Mouse (Mus musculus) adrenal gland, adult 2 months (tissue): ENCODE results near the gene Mtmr3. TPM values are rescaled to one million over a fixed set of nuclear protein-coding genes. Genes with fewer than 3 reads are reported as not detected.

Source experiments
- DNase-seq: peaks from one replicate; pipeline ENCODE4 v3.0.0; 2021
- long read RNA-seq: library from polyadenylated mRNA; stranded (forward); transcript quantifications from one replicate; pipeline ENCODE4 v2.0.0, GENCODE M21; 2021
- polyA plus RNA-seq: library from polyadenylated mRNA; depleted of rRNA; stranded (reverse); fragments of >200 nt; gene quantifications from 2 replicates; pipeline ENCODE4 v1.2.3, GENCODE M21; 2012; rRNA removed
- total RNA-seq, 2 experiments: library from RNA; stranded (reverse); gene quantifications; 2 replicates each; pipeline ENCODE4 v1.2.3; 2021

Mtmr3 gene
- total RNA-seq (10 to 100 TPM; 55.5 to 56.6 TPM), polyA plus RNA-seq (23.0 and 31.6 TPM in 2 replicates)
- long read RNA-seq, full-length matches to known transcripts: 7 of 33 reads
- long read RNA-seq, partial matches to known transcripts: 7 of 33 reads
- long read RNA-seq, other reads (novel, unspliced or antisense): 19 of 33 reads

DNA sequence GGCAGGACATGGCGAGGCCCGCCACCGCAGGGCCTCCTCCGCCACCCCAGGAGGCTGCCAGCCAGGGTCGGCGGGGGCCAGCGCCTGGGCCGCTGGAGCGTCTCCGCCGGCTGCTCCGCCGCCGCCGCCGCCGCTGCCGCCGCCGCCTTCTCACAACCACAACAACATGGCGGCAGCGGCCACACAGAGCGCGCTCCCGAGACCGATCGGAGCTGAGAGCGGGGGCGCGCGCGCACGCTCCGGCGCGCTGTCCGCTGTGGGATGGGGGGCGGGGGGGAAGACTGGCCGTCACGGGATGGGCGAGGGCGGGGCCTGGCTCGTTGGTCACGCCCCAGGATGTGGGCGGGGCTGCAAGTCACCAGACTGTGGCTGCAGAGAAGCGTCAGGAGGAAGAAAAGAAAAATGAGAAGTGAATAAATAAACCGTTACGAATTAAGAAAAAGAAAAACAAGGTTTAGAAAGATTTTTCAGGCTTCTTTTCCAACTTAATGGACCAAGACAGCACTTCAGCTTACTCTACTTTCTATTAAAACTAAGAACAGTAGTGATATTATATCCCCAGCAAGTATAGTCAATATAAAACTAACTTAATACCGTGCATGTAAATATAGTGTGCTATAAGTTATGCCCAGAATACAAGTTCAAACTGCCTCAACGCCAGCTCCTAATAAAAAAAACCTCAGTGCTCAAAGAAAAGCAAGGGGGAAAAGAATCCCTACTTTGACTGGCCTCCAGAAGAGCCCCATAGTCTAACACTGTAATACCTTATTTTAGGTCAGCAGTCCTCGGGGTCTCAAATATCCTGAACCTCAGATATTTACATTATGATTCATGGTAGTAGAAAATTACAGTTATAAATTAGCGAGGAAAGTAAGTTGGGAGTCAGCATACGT is at the start of gene Mtmr3:
Gene Mtmr3, minus strand, starts transcription at position 256 of the 893 bp plus-strand sequence.
- DNase-seq: peak; percentile 98

DNA sequence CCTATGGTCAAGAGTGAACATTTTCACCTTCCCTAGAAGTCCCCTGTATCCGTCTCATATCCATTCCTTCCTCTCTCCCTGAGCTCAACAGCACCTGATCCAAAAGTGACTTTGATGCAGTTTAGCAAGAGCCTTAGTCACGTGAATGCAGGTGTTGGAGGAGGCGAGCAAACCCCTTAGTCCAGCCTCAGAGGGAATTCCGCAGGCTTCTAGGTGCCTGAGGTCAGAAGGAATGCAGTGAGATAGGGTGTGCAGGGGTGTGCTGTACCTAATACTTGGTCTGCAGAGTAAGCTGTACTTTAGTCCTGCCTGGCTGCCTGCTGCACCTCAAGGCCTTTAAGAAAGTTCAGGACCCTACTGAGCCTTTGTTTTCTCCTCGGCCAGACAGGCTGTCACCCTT is 49.1 kb upstream of the Mtmr3 start:
- DNase-seq: no peak

DNA sequence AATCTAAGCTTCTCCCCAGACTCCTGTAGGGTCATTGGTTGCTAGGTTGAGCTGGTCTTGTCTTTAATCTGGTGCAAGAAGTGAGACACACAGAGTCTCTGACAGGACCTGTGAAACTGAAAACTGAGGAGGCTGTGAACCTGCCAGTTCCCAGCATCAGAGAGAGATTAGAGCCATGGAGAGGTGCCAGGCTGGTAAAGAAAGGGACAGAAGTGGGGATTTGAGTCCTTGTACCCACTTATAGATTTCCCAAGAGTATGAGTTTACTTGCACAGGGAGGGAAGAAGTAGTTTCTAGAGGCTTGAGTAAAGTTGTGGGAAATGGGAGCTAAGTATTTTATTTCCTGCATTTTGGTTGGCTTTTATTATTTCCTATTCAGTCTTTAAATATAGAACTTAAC is 46.5 kb upstream of the Mtmr3 start:
- DNase-seq: no peak

DNA sequence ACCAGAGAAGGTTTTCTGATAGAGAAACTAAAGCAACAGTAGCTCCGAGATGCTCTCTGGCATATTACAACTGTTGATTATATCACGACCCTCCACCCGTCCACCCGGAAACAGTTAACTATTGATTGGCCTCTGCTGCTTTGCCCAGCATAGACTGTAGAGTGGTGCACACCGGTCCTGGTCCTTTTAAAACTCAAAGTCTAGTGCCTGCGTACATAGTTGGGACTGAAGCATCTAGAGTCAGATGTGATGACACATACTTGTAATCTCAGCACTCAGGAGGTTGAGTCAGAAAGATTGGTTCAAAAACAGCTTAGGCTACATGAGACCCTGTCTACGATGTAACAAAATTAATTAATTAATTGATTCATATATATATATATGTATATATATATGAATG is 43.6 kb upstream of the Mtmr3 start:
- no peak for DNase-seq

DNA sequence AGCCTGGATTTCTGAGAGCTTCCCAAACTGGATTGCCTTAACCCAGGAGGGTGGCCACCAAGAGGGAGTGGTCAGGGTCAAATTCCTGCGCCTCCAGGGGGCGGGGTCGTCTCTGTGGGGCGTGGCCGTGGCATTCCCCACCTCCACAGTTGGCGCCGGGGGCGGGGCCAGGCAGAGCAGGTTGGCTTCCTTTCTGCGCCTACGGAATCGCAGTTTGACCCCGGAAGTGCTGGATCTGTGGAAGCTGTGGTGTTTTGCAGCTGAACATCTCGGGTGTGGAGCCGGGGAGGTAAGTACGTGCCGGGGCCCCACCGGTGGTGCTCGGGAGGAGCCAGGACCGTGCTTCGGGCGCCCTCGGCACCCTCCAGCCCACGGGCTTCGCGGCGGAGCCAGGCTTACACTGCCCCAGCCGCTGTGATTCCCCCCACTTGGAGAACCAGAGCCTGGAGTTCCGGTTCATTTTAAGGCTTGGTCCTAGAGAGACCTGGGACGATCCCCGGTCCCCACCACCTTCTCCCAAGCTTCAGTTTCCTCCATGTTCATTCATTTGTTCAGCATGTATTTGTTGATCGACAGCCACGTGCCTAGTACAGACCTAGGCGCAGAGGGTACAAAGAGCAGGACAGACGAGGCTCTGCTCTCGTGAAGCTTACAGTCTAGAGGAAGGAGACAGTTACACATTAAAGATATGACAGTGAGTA is 43.0 kb upstream of the Mtmr3 start, which contains the start of gene Ascc2:
Gene Ascc2, plus strand, starts transcription at position 214 of the 701 bp plus-strand sequence.
- DNase-seq: peak; percentile 99

DNA sequence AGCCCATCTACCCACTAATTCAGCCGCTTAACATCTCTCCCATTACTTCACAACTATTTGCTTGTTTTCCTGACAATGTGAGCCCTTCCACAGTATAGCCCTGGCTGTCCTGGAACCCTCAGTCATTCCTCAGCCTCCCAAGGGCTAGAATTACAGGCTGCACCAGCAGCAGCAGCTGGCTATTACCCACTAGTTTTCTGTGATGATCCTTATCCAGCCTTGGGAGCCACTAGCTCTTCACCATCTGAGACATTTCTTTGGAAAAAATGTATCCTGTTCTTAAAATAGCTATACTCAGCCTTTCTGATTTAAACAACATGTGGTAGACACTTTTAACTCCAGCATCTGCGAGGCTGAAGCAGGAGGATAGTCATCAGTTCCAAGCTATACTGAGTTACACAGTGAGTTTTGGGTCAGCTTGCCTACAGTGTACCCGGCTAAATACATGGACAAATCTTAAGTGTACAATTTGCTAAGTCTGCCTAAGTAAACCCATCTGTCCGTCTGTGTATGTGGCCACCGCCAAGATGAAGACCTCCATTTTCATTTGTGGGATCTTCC is 42.2 kb upstream of the Mtmr3 start:
- DNase-seq: no peak

DNA sequence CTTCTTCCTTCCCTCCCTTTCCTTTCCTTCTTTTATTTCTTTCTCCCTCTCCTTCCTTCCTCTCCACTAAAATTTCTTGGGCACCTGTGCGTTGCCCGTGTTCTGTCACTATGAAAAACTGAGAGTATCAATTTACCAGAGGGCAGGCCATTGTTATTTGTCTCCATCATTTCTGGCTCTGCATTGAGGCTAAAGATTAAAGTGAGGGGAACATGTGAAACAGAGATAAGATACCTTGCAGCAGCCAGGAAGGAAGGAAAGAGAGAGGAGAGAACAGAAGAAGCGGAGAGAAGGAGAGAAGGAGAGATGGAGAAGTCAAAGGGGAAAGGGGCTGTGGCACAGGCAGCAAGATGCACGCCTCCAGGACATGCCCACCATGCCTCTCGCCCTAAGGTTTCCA is 39.7 kb upstream of the Mtmr3 start:
- DNase-seq: no peak

DNA sequence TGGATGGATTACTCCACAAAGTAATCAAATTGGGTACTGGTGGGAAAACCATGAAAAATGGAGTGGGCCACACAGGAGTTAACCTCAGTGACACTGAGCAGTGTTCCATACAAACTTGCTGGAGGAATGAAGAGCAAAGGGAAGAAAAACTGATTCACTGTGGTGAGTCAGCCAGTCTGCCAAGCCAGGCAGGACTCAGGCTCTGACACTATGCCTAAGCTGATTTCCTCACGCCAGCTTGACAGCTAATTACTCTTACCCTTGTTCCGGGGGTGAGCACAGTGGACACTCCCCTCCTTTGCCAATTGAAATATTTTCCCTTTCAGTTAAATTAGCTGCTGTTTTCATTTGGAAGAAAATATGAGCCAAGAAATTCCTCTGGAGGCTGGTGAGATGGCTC is 38.8 kb upstream of the Mtmr3 start:
- DNase-seq: peak; percentile 76

DNA sequence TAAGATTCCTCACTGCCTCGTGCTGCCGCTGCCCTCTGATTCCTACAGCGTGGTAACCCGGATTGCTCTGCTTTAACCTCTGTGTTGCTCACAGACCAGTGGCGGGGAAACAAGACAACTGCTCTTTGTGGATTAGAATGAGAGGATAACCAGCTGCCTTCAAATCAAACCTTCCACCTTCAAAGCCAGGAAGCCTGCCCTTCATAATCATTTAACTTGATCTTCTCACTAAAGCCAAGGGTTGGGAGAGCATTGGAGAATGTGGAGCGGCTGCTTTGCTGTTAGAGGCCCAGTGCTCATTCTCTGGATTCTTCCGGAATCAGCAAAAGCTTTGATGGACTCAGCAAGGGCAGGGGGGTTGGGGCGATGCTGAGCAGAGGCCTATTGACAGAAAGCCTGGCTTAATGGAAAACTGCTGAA is 35.2 kb upstream of the Mtmr3 start:
- no peak for DNase-seq

DNA sequence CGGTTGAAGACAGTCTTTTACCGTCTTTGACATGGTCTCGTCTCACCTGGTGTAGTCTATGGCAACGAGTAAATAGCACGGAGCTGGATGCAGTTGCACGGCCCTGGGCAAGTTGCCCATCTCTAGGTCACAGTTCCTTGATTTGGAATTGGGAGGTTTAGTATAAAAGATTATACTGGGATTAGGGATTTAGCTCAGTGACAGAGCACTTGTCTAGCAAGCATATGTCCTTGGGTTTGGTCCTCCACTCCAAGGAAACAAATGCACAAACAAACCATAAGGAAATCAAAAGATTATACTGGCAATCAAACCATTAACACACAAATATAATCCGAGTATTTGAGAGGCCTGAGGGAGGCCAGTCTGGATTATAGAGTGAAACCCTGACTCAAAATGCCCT is 33.0 kb upstream of the Mtmr3 start:
- no peak for DNase-seq

DNA sequence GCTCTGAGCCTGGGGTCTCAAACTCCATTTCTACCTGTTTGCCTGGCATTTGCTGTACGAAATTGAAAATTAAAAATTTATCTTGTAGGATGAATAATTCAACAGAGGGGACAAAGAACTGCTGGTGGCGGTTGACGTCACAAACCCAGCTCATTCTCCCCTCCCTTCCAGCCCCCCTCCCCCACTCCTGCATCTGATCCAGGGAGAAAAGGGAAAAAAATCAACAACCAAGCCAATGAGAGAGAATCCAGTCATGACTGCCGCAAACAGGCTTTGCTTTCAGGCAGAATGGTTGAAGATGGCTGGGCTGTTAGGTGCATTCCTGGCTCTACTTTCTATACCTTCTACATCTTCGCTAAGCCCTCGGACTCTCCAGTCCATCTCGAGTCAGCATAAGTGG is 31.3 kb upstream of the Mtmr3 start:
- no peak for DNase-seq

DNA sequence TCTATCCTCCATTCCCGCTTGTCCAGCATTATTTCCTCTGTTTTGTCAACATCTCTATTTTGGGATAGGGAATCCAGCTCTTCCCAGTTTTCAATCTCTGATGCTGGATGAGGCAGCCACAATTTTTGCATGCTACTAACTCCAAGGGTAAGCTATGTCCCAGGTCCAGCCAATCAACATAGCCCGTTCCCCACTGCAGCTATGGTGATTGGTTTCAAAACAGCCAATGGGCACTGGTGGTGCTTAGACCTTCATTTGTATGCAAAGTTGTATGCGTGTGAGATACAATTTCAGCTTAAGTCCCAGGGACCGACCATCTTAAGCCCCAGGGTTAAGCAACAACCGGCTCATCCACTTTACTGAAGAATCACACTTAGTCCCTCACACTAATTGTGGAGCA is 28.3 kb upstream of the Mtmr3 start:
- DNase-seq: no peak

DNA sequence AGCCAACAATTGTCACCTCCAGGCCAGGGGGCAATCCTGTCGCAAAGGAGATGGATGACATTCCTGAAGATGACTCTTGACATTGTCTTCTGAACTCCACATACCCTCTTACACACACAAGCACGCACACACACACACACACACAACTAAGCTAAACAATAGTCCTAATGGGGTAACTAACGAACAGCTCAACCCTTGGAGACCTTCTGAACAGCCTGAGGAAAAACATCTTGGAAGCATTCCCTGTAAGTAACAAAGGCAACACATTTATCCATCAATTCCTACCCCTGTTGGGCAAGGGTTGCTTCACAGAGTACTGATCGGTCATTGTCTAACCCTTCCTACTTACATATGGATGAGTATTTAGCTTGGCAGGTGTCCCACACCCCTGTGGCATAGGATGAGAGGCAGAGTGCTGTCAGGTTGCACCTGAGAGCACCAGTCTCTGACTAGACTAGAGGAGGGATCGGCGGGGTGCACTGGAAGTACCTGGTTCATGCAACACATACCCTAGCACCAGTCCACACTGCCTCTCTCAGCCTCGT is 27.9 kb upstream of the Mtmr3 start:
- no peak for DNase-seq

DNA sequence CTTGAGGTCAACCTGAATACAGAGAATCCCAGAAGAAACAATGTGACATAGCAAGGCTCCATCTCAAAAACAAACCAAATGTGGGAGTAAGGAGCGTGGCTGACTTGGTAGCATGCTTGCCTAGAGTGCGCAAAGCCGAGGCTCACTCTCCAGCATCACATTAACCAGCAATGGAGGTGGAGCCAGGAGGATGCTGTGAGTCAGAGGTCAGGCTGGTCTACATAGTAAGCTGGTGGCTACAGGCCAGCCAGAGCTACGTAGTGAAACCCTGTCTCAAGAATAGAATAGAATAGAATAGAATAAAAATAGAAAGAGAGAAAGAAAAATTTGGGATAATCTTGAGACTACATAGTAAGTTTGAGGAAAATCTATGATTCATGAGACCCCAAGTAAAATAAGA is 27.2 kb upstream of the Mtmr3 start:
- DNase-seq: peak; percentile 65

DNA sequence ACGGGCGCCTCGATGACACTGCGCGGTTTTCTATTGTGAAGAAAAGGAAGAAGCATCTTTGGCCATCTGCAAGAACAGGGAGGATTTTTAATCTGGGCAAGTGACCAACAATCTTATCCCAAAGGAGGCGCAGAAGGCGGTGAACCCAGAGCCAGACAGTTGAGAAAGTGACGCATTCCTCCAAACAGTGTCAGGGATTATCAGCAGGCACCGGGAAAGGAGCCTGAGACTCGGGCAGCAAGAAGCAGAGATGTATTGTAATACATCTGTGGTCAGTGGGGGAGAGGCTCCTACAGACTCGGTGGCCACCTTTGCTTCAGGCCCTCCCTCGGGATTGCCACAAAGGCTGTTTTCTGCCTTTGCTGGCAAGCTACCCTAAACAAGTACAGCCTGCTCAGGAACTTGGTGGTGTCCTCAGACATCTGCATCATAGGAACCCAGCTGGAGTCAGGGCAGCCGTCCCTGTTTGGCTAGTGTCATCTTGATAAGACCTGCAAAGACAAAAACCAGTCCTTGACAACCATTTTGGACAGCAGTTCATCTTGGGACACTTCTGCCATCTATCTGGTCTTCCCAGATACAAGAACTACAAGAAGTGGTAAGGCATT is 25.9 kb upstream of the Mtmr3 start:
- peak; percentile 19 for DNase-seq

DNA sequence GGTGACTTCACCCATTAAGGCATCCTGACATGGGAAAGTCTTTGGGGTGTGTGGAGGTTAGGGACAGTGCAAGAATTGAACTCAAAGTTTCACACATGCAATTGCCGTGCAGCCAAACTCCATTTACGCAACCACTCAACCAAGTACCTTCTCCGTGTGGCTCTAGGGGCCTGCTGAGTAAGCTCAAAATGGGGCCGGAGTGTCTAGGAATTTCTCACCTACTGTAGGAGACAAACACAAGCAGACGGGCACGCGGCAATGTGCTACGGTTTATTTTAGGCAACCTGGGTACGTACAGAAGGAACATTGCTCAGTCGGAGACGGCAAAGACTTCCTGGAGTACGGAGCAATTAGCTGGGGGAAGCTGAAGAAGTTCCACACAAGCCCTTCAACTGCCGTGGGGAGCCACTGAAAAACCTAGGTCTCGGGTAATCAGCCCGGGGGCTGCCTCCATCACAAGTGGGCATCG is 25.4 kb upstream of the Mtmr3 start, which contains the start of gene Gm11032:
Gene Gm11032, plus strand, starts transcription at position 51 of the 469 bp plus-strand sequence.
- no peak for DNase-seq

DNA sequence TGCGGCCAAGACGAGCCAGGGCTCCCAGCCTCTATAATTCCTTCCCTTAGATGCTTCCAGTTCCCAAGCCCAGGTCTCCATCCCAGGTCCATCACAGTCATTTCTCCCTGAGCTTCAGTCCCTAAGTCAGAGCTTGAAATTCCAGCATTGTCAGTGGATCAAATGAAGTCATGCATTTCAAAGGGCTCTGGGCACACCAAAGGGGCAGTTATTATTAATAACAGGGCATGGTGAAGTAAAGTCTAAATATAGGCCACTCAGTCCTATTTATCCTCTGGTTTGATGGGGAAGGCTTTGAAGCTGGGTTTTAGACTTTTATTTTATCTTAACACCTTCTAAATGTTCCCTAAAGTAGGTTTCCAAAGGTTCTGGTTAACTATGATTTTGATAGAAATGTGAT is 17.2 kb upstream of the Mtmr3 start:
- no peak for DNase-seq

DNA sequence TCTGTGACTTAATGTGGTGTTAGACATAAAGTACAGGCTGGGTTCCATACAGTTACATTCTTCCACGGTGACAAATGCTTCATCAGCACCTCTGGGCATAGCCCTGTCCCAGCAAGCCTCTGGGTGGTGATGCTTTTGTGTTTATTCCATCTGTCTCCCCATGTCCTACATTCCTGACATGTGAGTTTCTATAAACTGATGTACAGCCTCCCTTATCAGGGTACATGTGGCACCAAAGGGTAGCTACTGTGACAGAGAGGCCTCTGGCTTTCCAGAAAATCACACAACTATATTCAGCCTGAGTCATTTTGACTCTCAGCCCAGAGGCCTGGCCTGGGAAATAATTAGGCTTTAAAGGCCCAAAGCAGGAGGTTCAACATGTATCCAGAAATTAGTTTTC is 11.9 kb upstream of the Mtmr3 start:
- no peak for DNase-seq

DNA sequence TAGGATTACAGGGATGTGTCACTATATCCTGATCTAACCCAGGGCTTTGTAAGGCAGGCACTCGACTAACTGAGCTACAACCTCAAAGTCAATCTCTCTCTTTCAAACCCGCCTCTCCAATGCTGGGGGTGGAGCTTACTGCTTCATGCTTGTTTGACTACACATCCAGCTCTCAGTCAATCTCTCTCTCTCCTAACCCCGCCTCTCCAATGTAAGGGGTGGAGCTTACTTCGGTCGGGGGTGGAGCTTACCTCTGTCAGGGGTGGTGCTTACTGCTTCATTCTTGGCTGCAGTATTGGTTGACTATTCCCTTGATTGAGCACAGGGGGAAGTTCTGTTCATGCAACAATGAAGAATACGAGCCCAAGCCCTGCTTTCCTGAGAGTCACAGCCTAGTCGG is 10.8 kb upstream of the Mtmr3 start:
- DNase-seq: no peak

DNA sequence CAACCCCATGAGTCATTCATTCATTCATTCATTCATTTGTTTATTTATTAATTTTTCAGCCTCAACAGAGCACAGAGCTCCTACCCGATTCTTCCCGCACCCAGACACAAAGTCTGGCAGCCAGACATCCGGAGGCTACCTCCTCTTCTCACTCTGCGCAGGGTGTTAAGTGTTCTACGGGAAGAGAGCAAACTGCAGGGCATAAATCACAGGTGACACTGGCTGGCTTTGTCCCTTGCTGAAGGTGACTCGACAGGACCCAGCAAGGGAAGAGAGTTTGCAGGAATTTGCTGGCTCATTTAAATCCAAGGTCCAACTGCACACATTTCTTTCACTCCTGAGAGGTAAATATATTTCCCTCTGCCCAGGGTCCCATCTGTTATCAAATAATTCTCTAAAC is 9.8 kb upstream of the Mtmr3 start:
- no peak for DNase-seq

DNA sequence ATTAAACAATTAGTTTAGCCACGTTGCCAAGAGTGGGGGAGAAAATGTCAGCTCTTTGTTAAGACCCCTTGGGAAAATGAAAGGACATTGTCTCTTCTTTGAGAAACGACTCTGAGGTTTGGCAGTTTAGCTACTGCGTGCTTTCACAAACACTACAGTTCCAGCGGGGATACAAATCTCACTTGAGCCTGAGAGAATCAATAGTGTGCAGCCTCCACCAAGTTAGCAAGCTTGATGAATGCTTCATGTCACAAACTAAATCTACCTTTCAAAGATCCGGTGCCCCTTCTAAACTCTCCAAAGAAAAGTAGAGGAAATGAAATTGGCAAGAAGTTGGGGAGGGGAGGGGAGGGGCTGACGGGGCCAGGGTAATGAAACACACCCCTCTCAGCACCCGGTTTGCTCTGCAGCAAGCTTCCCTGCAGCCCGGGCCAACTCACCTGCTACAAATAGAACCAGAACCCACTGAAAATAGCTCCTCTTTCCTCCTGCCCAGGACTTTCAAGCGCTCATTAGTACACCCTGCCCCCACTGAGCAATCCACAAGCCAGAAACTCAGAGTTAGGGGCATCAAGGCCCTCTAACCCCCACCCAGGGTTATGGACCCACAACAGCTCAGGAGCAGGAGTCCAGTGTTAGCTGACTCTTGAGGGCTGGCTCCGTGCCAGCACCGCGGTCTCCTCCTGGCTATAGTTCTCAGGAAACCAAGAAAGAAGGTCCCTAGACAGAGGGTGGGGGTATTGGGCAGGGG is 8.2 kb upstream of the Mtmr3 start:
- peak; percentile 33 for DNase-seq
